Mouse (Mus musculus) kidney, adult 8-10 months (tissue): Measurements from ENCODE around the gene Mzt1.
"Not testable (repeated sequence)": the region's sequence is repeated elsewhere in the genome, so short reads cannot be mapped to it uniquely, and the experiment has no call there.

ENCODE experiments used
- DNase-seq, 2 experiments: peaks; one replicate each; pipeline ENCODE4 v3.0.0; 2022

The Mzt1 gene

GRCm38 (mm10) chr14:99046031-99046781 lies at the start of gene Mzt1, which contains the start of gene Bora:
Gene Mzt1, minus strand, starts transcription at chr14:99046134.
Gene Bora, plus strand, starts transcription at chr14:99046222.
- peak; percentile 92 to 94 for DNase-seq

- no peak for DNase-seq
Observed at GRCm38 (mm10) chr14:99088947-99089346, 43.0 kb upstream of the Mzt1 start.

- no peak for DNase-seq
Observed at GRCm38 (mm10) chr14:99071146-99071545, 25.2 kb upstream of the Mzt1 start.

- no peak for DNase-seq
Observed at GRCm38 (mm10) chr14:99063091-99063490, 17.2 kb upstream of the Mzt1 start.

GRCm38 (mm10) chr14:99060616-99061015 lies 14.7 kb upstream of the Mzt1 start:
- no peak for DNase-seq

- no peak for DNase-seq
Observed at GRCm38 (mm10) chr14:99058959-99059586, 13.1 kb upstream of the Mzt1 start.

GRCm38 (mm10) chr14:99046782-99047181 lies 848 bp upstream of the Mzt1 start:
- DNase-seq, result no peak

GRCm38 (mm10) chr14:99045378-99046030 lies 430 bp downstream of the Mzt1 start:
- DNase-seq, result peak in 1 of 2 experiments; percentile 15

GRCm38 (mm10) chr14:99044718-99045117 lies 1.2 kb downstream of the Mzt1 start:
- no peak for DNase-seq

GRCm38 (mm10) chr14:99044096-99044495 lies 1.8 kb downstream of the Mzt1 start:
- DNase-seq, result no peak

GRCm38 (mm10) chr14:99043499-99043898 lies 2.4 kb downstream of the Mzt1 start:
- DNase-seq, result no peak

GRCm38 (mm10) chr14:99041416-99041815 lies 4.5 kb downstream of the Mzt1 start:
- no peak for DNase-seq

GRCm38 (mm10) chr14:99039308-99039707 lies 6.6 kb downstream of the Mzt1 start:
- not testable (repeated sequence) for DNase-seq

GRCm38 (mm10) chr14:99037703-99038102 lies 8.2 kb downstream of the Mzt1 start:
- no peak for DNase-seq

- no peak for DNase-seq
Observed at GRCm38 (mm10) chr14:99036039-99036438, 9.9 kb downstream of the Mzt1 start.

- DNase-seq, result not testable (repeated sequence)
Observed at GRCm38 (mm10) chr14:99034851-99035250, 11.1 kb downstream of the Mzt1 start.

GRCm38 (mm10) chr14:99032596-99032995 lies 13.3 kb downstream of the Mzt1 start:
- DNase-seq, result no peak

GRCm38 (mm10) chr14:99031337-99031873 lies 14.5 kb downstream of the Mzt1 start:
- no peak for DNase-seq

GRCm38 (mm10) chr14:99029987-99030386 lies 15.9 kb downstream of the Mzt1 start:
- DNase-seq, result no peak

- no peak for DNase-seq
Observed at GRCm38 (mm10) chr14:99022346-99023086, 23.4 kb downstream of the Mzt1 start.

GRCm38 (mm10) chr14:99019136-99019808 lies 26.7 kb downstream of the Mzt1 start:
- DNase-seq, result no peak

- DNase-seq, result no peak
Observed at GRCm38 (mm10) chr14:99018691-99019090, 27.2 kb downstream of the Mzt1 start.
